Mouse (Mus musculus): ENCODE data around the gene Sctr. TPM values are rescaled to one million over a fixed set of nuclear protein-coding genes. Genes with fewer than 3 reads are reported as not detected.
A peak's percentile ranks its signal among the peaks of the same experiment; 100 is the strongest.

Sctr gene
- polyA plus RNA-seq, 1 experiment: 0.25 TPM

DNA sequence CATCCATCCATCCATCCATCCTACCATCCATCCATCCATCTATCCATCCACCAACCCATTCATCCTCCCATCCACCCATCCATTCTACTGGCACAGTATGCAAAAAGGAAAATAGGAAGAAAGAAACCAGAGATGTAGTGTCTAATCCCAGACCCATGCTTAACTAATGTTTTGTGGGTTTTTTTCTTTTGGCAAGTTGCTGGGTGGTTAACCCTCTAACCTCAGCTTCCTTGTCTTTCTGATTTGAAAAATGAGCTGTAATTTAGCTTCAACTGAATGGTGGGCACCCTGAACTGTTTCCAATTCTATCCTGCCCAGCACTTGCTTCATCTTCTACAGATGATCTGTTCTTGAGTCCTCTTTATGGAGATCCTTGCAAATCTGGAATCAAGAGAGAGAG is 40.6 kb downstream of the Sctr start:
- no peak for DNase-seq
- Histone ChIP-seq H3K27ac (ENCODE audit: insufficient read depth, low read length) (no peak overlapping the region), H3K4me1 (ENCODE audit: control insufficient read depth, insufficient read depth, low read length) (no peaks in the 10 kb centered on the region), H3K27me3 (ENCODE audit: control insufficient read depth, insufficient read depth, low read length) (no peaks in the 10 kb centered on the region), H3K4me3 (replicated peaks; ENCODE audit: insufficient read depth, low read depth, low read length) (no peak overlapping the region)
- TF ChIP-seq POLR2A (IDR thresholded peaks at IDR 0.05; ENCODE audit: borderline replicate concordance, insufficient read depth, low read length): no peak
- no peak for TF ChIP-seq CTCF (IDR thresholded peaks at IDR 0.05; ENCODE audit: borderline replicate concordance, insufficient read depth, low read depth, low read length)

GRCm38 (mm10) chr1:120051070-120051469 is 44.4 kb downstream of the Sctr start:
- 35% methylated on average over 1 of the region's 1 CpGs for whole genome bisulfite sequencing
- H3K4me3 ChIP-seq (replicated peaks; ENCODE audit: insufficient read depth, low read depth, low read length): no peak overlapping the region
- no peaks in the 10 kb centered on the region for H3K4me1 ChIP-seq (ENCODE audit: control insufficient read depth, insufficient read depth, low read length)
- no peaks in the 10 kb centered on the region for H3K27me3 ChIP-seq (ENCODE audit: control insufficient read depth, insufficient read depth, low read length)
- H3K27ac ChIP-seq (ENCODE audit: insufficient read depth, low read length): no peak overlapping the region
- TF ChIP-seq POLR2A (IDR thresholded peaks at IDR 0.05; ENCODE audit: borderline replicate concordance, insufficient read depth, low read length) (no peak), CTCF (IDR thresholded peaks at IDR 0.05; ENCODE audit: borderline replicate concordance, insufficient read depth, low read depth, low read length) (no peak)
- no peak for DNase-seq

DNA sequence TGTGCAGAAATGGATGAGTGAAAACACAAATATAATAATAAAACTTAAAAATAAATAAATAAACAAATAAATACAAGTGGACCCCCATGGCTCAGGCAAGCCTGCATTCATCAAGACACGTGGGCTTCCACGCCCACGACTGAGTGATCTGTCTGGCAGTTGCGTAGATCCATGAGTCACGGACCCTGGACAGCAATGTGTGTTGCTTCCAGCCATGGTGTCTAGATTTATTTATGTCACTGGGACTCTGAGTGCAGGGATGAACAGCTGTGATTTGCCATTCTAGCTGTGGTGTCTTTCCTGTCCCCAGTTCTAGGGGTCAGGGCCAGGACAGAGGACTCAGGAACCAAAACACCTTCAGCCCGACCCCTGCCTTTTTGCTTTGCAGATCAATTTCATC is 48.3 kb downstream of the Sctr start:
- WGBS: 93% methylated on average over 6 of the region's 6 CpGs
- no peak for TF ChIP-seq POLR2A (IDR thresholded peaks at IDR 0.05; ENCODE audit: borderline replicate concordance, insufficient read depth, low read length)
- no peak for TF ChIP-seq CTCF (IDR thresholded peaks at IDR 0.05; ENCODE audit: borderline replicate concordance, insufficient read depth, low read depth, low read length)
- no peak for DNase-seq
- Histone ChIP-seq H3K27ac (ENCODE audit: insufficient read depth, low read length) (no peak overlapping the region), H3K4me1 (ENCODE audit: control insufficient read depth, insufficient read depth, low read length) (peaks cover 3% of the 10 kb centered on the region; the same call in 1 of the 2 replicates), H3K4me3 (replicated peaks; ENCODE audit: insufficient read depth, low read depth, low read length) (no peak overlapping the region), H3K27me3 (ENCODE audit: control insufficient read depth, insufficient read depth, low read length) (no peaks in the 10 kb centered on the region)

DNA sequence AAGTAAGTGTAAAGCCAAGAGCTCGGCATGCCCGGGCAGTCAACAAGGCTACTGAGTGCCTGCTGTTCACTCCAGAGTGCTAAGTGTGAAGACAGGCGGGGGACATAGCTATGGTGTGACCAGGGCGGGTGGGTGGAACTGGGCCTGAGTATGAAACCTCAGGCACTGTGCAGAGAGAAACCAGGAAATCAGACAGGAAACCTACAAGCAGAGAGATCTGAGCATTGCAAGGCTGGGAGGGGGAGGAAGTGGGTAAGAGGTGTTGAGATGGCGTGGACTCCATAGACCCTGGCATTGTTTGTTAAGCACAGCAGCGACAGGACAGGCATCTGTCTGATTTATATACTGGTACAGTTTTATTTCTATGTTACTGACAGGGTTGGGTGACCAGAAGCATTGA is 48.8 kb downstream of the Sctr start:
- Histone ChIP-seq H3K27ac (ENCODE audit: insufficient read depth, low read length) (no peak overlapping the region), H3K27me3 (ENCODE audit: control insufficient read depth, insufficient read depth, low read length) (no peaks in the 10 kb centered on the region), H3K4me3 (replicated peaks; ENCODE audit: insufficient read depth, low read depth, low read length) (no peak overlapping the region), H3K4me1 (ENCODE audit: control insufficient read depth, insufficient read depth, low read length) (peaks cover 3% of the 10 kb centered on the region; the same call in 1 of the 2 replicates)
- WGBS: 94% methylated on average over 6 of the region's 6 CpGs
- no peak for DNase-seq
- TF ChIP-seq CTCF (IDR thresholded peaks at IDR 0.05; ENCODE audit: borderline replicate concordance, insufficient read depth, low read depth, low read length) (no peak), POLR2A (IDR thresholded peaks at IDR 0.05; ENCODE audit: borderline replicate concordance, insufficient read depth, low read length) (no peak)

DNA sequence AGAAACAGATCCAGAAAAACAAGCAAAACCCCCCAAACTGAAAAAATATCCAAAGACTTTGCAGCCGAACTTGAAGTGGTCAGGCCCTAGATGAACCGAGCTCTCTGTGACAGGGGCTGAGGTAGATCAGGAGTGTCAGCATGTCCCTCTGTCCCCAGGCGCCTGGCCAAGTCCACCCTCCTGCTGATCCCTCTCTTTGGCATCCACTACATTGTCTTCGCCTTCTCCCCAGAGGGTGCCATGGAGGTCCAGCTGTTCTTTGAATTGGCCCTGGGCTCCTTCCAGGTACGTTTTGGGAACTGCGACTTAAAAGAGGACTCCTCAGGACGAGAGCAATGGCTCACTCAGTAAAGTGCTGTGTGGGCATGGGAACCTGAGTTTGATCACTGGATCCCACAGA is 49.5 kb downstream of the Sctr start:
- TF ChIP-seq POLR2A (IDR thresholded peaks at IDR 0.05; ENCODE audit: borderline replicate concordance, insufficient read depth, low read length) (no peak), CTCF (IDR thresholded peaks at IDR 0.05; ENCODE audit: borderline replicate concordance, insufficient read depth, low read depth, low read length) (no peak)
- H3K4me3 ChIP-seq (replicated peaks; ENCODE audit: insufficient read depth, low read depth, low read length): no peak overlapping the region
- DNase-seq: peak; percentile 58 to 70
- 11% methylated on average over 7 of the region's 7 CpGs for WGBS
- H3K27ac ChIP-seq (ENCODE audit: insufficient read depth, low read length): no peak overlapping the region
- H3K27me3 ChIP-seq (ENCODE audit: control insufficient read depth, insufficient read depth, low read length): no peaks in the 10 kb centered on the region
- H3K4me1 ChIP-seq (ENCODE audit: control insufficient read depth, insufficient read depth, low read length): peaks cover 3% of the 10 kb centered on the region; the same call in 1 of the 2 replicates

GRCm38 (mm10) chr1:120057044-120057443 is 50.4 kb downstream of the Sctr start:
- TF ChIP-seq CTCF (IDR thresholded peaks at IDR 0.05; ENCODE audit: borderline replicate concordance, insufficient read depth, low read depth, low read length): no peak
- TF ChIP-seq POLR2A (IDR thresholded peaks at IDR 0.05; ENCODE audit: borderline replicate concordance, insufficient read depth, low read length): no peak
- H3K27ac ChIP-seq (ENCODE audit: insufficient read depth, low read length): no peak overlapping the region
- H3K4me1 ChIP-seq (ENCODE audit: control insufficient read depth, insufficient read depth, low read length): peaks cover 3% of the 10 kb centered on the region; the same call in 1 of the 2 replicates
- no peak for DNase-seq
- no peaks in the 10 kb centered on the region for H3K27me3 ChIP-seq (ENCODE audit: control insufficient read depth, insufficient read depth, low read length)
- WGBS: 78% methylated on average over 14 of the region's 14 CpGs
- no peak overlapping the region for H3K4me3 ChIP-seq (replicated peaks; ENCODE audit: insufficient read depth, low read depth, low read length)

DNA sequence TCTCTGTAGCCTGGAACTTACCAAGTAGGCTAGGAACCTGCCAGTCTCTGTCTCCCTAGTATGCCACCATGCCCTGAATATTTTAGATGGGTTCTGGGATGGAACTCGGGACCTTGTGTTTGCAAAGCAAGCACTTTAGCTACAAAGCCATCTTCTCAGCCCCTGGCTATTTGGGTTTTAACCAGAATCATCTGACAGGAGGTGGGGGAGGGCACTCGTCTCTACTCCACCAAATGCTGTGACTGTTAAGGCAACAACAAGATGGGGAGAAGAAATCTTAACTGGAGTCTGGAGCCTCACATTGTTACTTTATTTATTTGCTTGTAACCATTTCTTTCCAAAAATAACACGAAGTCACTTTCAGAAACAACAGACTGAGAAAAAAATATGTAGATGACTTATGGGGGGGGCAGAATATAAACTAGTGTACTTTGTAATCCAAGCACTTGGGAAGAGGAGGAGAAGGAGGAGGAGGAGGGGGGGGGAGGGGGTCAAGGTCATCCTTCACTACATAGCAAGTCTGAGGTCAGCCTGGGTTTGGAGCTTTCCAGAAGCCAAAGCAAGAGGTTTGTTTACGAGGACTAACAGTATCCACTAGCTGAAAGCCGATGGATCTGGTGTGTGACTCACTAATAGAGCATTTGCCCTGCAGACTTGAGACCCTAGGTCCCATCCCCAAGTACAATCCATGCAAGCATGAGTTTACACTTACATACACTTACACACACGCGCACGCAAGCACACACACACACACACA is 51.2 kb downstream of the Sctr start:
- TF ChIP-seq CTCF (IDR thresholded peaks at IDR 0.05; ENCODE audit: borderline replicate concordance, insufficient read depth, low read depth, low read length): no peak
- TF ChIP-seq POLR2A (IDR thresholded peaks at IDR 0.05; ENCODE audit: borderline replicate concordance, insufficient read depth, low read length): no peak
- 90% methylated on average over 8 of the region's 8 CpGs for WGBS
- DNase-seq: no peak
- Histone ChIP-seq H3K4me1 (ENCODE audit: control insufficient read depth, insufficient read depth, low read length) (peaks cover 3% of the 10 kb centered on the region; the same call in 1 of the 2 replicates), H3K4me3 (replicated peaks; ENCODE audit: insufficient read depth, low read depth, low read length) (no peak overlapping the region), H3K27me3 (ENCODE audit: control insufficient read depth, insufficient read depth, low read length) (no peaks in the 10 kb centered on the region), H3K27ac (ENCODE audit: insufficient read depth, low read length) (no peak overlapping the region)

- no peak for DNase-seq
- Histone ChIP-seq H3K4me3 (replicated peaks; ENCODE audit: insufficient read depth, low read depth, low read length) (no peak overlapping the region), H3K27me3 (ENCODE audit: control insufficient read depth, insufficient read depth, low read length) (no peaks in the 10 kb centered on the region), H3K4me1 (ENCODE audit: control insufficient read depth, insufficient read depth, low read length) (peaks cover 3% of the 10 kb centered on the region; the same call in 1 of the 2 replicates), H3K27ac (ENCODE audit: insufficient read depth, low read length) (no peak overlapping the region)
- TF ChIP-seq CTCF (IDR thresholded peaks at IDR 0.05; ENCODE audit: borderline replicate concordance, insufficient read depth, low read depth, low read length) (no peak), POLR2A (IDR thresholded peaks at IDR 0.05; ENCODE audit: borderline replicate concordance, insufficient read depth, low read length) (no peak)
- 69% methylated on average over 5 of the region's 5 CpGs for WGBS
These were observed 54.0 kb downstream of the Sctr start for GRCm38 (mm10) chr1:120060687-120061086.

Measured in cerebellum, adult 2 months (tissue).